Mouse (Mus musculus) intestine, embryonic 14.5 days (tissue): ENCODE measurements around the gene Ripply3. TPM values are rescaled to one million over a fixed set of nuclear protein-coding genes. Genes with fewer than 3 reads are reported as not detected.
"Not testable (repeated sequence)": the region's sequence is repeated elsewhere in the genome, so short reads cannot be mapped to it uniquely, and the experiment has no call there.

Source experiments
- ATAC-seq: fragments of 200-750 bp; cut with Nextera tagmentation; replicated peaks from 2 replicates; pipeline ENCODE4 v1.8.0; 2017; ENCODE audit warnings: low read depth, moderate number of reproducible peaks, moderate TSS enrichment, moderate library complexity; ENCODE audit not compliant: low FRiP score, low TSS enrichment
- DNase-seq: peaks from one replicate; pipeline ENCODE4 v3.0.0-alpha.2; 2018; ENCODE audit warnings: low spot score
- H3K27ac ChIP-seq: fragments of 300-500 bp; sonication (generic); 2 replicates; pipeline ENCODE4 v1.5.1; 2014; ENCODE audit warnings: low read depth, mild to moderate bottlenecking, control low read depth
- H3K27me3 ChIP-seq: fragments of 300-500 bp; sonication (generic); replicated peaks from 2 replicates; pipeline ENCODE4 v1.6.1; 2014; ENCODE audit warnings: low read length, control low read depth; ENCODE audit not compliant: control insufficient read depth, insufficient read depth
- H3K36me3 ChIP-seq: fragments of 300-500 bp; sonication (generic); 2 replicates; pipeline ENCODE4 v1.6.1; 2014; ENCODE audit warnings: low read length, control low read depth; ENCODE audit not compliant: control insufficient read depth, insufficient read depth
- H3K4me1 ChIP-seq: fragments of 300-500 bp; sonication (generic); replicated peaks from 2 replicates; pipeline ENCODE4 v1.6.1; 2014; ENCODE audit warnings: low read length, control low read depth, mixed read lengths; ENCODE audit not compliant: control insufficient read depth, insufficient read depth
- H3K4me2 ChIP-seq: fragments of 300-500 bp; sonication (generic); 2 replicates; pipeline ENCODE4 v1.6.1; 2014; ENCODE audit warnings: low read length
- H3K4me3 ChIP-seq: fragments of 300-500 bp; sonication (generic); 2 replicates; pipeline ENCODE4 v1.5.1; 2014; ENCODE audit warnings: low read depth, low read length, control low read depth, mixed read lengths
- H3K9ac ChIP-seq: fragments of 300-500 bp; sonication (generic); 2 replicates; pipeline ENCODE4 v1.6.1; 2014; ENCODE audit warnings: mild to moderate bottlenecking, low read length
- H3K9me3 ChIP-seq: fragments of 300-500 bp; sonication (generic); 2 replicates; pipeline ENCODE4 v1.6.1; 2016; ENCODE audit warnings: low read length, control low read depth; ENCODE audit not compliant: control insufficient read depth
- WGBS: fragments of 180-500 bp; shearing (Covaris S2); extraction: QIAGEN DNeasy Blood & Tissue Kit; methylation state at CpG from one replicate; pipeline ENCODE4 v1.1.7; 2014; 5-methylcytosine and 5-hydroxymethylcytosine counted together
- polyA plus RNA-seq: library from polyadenylated mRNA; unstranded; fragments of >200 nt; fragmentation: Nextera tagmentation; extraction: Ambion mirVana; gene quantifications from 2 replicates; pipeline ENCODE4 v1.2.1, GENCODE M21; 2014

The Ripply3 gene
- polyA plus RNA-seq, 1 experiment from 2014 or later = 4.4 TPM

- Histone ChIP-seq H3K4me1 (peaks cover 7% of the 10 kb centered on the region; the same call in 1 of the 2 replicates), H3K9me3 (no peaks in the 10 kb centered on the region), H3K4me2 (no peak overlapping the region), H3K4me3 (no peak overlapping the region), H3K27me3 (peaks cover 24% of the 10 kb centered on the region), H3K9ac (no peak overlapping the region), H3K36me3 (no peaks in the 10 kb centered on the region), H3K27ac (no peak overlapping the region)
- 85% methylated on average over 3 of the region's 3 CpGs for WGBS
- ATAC-seq (no peak), DNase-seq (no peak)
These were observed 2.2 kb upstream of the Ripply3 start for GRCm38 (mm10) chr16:94326008-94326407.

- peaks cover 24% of the 10 kb centered on the region for H3K27me3 ChIP-seq
- H3K27ac ChIP-seq = no peak overlapping the region
- ATAC-seq (no peak), DNase-seq (peak; percentile 64)
- H3K9ac ChIP-seq = no peak overlapping the region; the same call in 1 of the 2 replicates
- H3K36me3 ChIP-seq = no peaks in the 10 kb centered on the region
- H3K4me3 ChIP-seq = peak overlapping the region; percentile 44
- no peaks in the 10 kb centered on the region for H3K9me3 ChIP-seq
- H3K4me2 ChIP-seq = peak overlapping the region; percentile 63
- H3K4me1 ChIP-seq = peaks cover 7% of the 10 kb centered on the region; the same call in 1 of the 2 replicates
- WGBS = 12% methylated on average over 25 of the region's 25 CpGs
These were observed 954 bp downstream of the Ripply3 start for GRCm38 (mm10) chr16:94328881-94329867.

- Histone ChIP-seq H3K9me3 (no peaks in the 10 kb centered on the region), H3K4me3 (no peak overlapping the region), H3K36me3 (no peaks in the 10 kb centered on the region), H3K27me3 (peaks cover 24% of the 10 kb centered on the region), H3K4me1 (peaks cover 7% of the 10 kb centered on the region; the same call in 1 of the 2 replicates), H3K9ac (no peak overlapping the region), H3K4me2 (no peak overlapping the region), H3K27ac (no peak overlapping the region)
- DNase-seq (no peak), ATAC-seq (no peak)
- 87% methylated on average over 5 of the region's 5 CpGs for WGBS
These were observed 2.2 kb downstream of the Ripply3 start for GRCm38 (mm10) chr16:94330429-94330828.

DNA sequence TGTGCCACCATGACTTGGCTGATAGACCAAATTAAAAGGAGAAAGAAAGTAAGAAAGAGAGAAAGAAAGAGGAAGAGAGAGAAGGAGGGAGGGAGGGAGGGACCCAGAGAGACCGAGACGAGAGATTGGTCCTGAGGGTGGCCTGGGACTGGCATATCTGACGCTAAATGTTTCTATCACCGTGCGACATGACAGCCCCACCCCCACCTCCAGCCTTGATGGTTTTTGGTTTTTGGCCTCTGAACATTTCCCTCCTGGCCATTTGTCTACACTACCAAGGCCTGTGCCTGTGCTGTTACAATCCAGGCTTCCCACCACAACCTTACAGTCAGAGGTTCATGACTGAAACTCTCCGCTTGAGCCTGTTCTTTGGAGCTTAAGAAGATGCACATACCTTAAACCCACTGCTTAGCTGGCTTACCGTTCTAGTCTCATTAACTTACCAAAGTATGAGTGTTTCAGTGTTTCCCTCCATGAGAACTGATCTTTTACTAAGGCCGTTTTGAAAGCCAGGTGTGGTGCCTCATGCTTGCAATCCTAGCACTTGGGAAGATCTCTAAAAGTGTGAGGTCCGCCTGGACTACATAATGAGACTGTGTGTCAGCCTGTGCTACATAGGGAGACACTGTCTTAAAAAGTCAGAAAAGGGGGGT is 3.1 kb downstream of the Ripply3 start:
- peaks cover 7% of the 10 kb centered on the region; the same call in 1 of the 2 replicates for H3K4me1 ChIP-seq
- ATAC-seq = no peak
- 86% methylated on average over 9 of the region's 9 CpGs for WGBS
- H3K27me3 ChIP-seq = peaks cover 24% of the 10 kb centered on the region
- H3K9ac ChIP-seq = no peak overlapping the region
- H3K9me3 ChIP-seq = no peaks in the 10 kb centered on the region
- no peaks in the 10 kb centered on the region for H3K36me3 ChIP-seq
- no peak for DNase-seq
- H3K4me2 ChIP-seq = no peak overlapping the region
- no peak overlapping the region for H3K4me3 ChIP-seq
- no peak overlapping the region for H3K27ac ChIP-seq

DNA sequence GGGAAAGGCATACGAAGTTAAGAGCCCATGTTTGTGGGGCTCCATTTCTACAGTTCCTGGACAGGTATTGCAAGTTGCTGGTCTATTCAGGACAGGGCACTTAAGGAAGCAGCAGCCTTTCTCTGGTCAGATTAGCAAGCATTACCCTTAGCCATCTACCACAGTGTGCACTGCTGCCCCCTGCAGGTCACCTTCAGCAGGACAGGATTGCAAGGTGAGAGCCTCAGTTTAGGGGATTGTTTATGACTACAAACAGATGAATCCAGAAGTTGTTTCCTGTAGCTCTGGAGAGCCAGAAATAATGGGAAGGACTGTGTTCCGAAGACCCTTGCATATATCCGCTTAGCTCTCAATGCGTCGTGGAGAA is 3.6 kb downstream of the Ripply3 start:
- Histone ChIP-seq H3K27ac (no peak overlapping the region), H3K9me3 (no peaks in the 10 kb centered on the region), H3K4me1 (peaks cover 7% of the 10 kb centered on the region; the same call in 1 of the 2 replicates), H3K4me2 (no peak overlapping the region), H3K9ac (no peak overlapping the region), H3K4me3 (no peak overlapping the region), H3K36me3 (no peaks in the 10 kb centered on the region), H3K27me3 (peaks cover 22% of the 10 kb centered on the region)
- no peak for ATAC-seq
- WGBS = 73% methylated on average over 5 of the region's 5 CpGs
- DNase-seq = peak; percentile 74

GRCm38 (mm10) chr16:94335656-94336055 is 7.4 kb downstream of the Ripply3 start:
- H3K9me3 ChIP-seq = no peaks in the 10 kb centered on the region
- WGBS = 46% methylated on average over 5 of the region's 5 CpGs
- no peak overlapping the region for H3K9ac ChIP-seq
- no peak overlapping the region for H3K27ac ChIP-seq
- H3K36me3 ChIP-seq = no peaks in the 10 kb centered on the region
- DNase-seq (no peak), ATAC-seq (no peak)
- no peak overlapping the region for H3K4me2 ChIP-seq
- no peak overlapping the region for H3K4me3 ChIP-seq
- no peaks in the 10 kb centered on the region for H3K4me1 ChIP-seq
- H3K27me3 ChIP-seq = no peaks in the 10 kb centered on the region

GRCm38 (mm10) chr16:94339164-94340160 is 11.2 kb downstream of the Ripply3 start:
- not testable (repeated sequence) for H3K9me3 ChIP-seq, ATAC-seq, H3K9ac ChIP-seq, H3K4me3 ChIP-seq, DNase-seq, H3K4me2 ChIP-seq, H3K27ac ChIP-seq, H3K36me3 ChIP-seq, H3K4me1 ChIP-seq, H3K27me3 ChIP-seq
- WGBS = 93% methylated on average over 18 of the region's 22 CpGs

DNA sequence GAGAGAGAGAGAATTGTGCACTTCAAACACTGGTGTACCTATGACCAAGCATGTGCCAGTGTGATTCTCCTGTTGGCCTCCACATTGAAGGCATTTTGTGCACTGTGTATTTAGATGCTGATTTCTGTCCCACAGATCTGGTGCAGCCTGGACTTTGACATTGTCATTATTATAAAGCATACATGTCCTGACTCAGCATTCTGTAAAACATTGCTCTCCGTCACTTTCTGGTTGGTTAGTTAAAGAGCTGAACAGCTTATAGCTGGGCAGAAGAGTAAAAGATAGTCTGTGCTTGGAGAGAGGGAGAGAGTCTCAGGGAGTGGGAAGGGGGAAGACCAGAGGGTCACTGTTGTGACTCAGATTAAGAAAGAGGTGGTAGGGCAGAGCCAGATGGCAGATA is 17.5 kb downstream of the Ripply3 start:
- WGBS = 82% methylated on average over 1 of the region's 1 CpGs
- DNase-seq = no peak
- Histone ChIP-seq H3K4me3 (no peak overlapping the region), H3K9me3 (no peaks in the 10 kb centered on the region), H3K27ac (no peak overlapping the region), H3K27me3 (no peaks in the 10 kb centered on the region), H3K36me3 (no peaks in the 10 kb centered on the region), H3K4me2 (no peak overlapping the region), H3K9ac (no peak overlapping the region), H3K4me1 (no peaks in the 10 kb centered on the region)
- no peak for ATAC-seq
